30 mouse cellular contexts compared by ENCODE assay signal in genomic region chr2:3435369-3436061, GRCm38 (mm10). TPM values are rescaled to one million over a fixed set of nuclear protein-coding genes. Genes with fewer than 3 reads are reported as not detected.
DNase-seq lines count a peak whose midpoint lies in the region; ATAC-seq lines count a peak whose summit lies in the region.
"Had no signal": no experiment of that assay in that cellular context is flagged by ENCODE, and none has a peak within 500 bp of the region (broad histone marks: within the 10 kb centered on the region; RNA-seq: fewer than 3 reads in every experiment).

No protein-coding gene starts in this region.

- ATAC-seq in kidney, embryonic 16.5 days (ENCODE audit: low FRiP score, low TSS enrichment), result peak; percentile 61; the same call in 1 of the 2 replicates
- ATAC-seq in megakaryocyte progenitor cell, adult 5-6 weeks (replicated peaks; ENCODE audit: poor library complexity), result peak; percentile 76
- ATAC-seq: forebrain, embryonic 14.5 days; forebrain, postnatal 0 days; Patski had no signal

- H3K36me3 ChIP-seq in kidney, embryonic 16.5 days (ENCODE audit: insufficient read depth, low read length), result 0 out of 2 replicates have a peak, but pooled peaks cover 3% of the 10 kb centered on the region

- no peaks in the 10 kb centered on the region for H3K27me3 ChIP-seq in kidney, embryonic 16.5 days (ENCODE audit: insufficient read depth, low read length)
- H3K27me3 ChIP-seq: hindbrain, embryonic 12.5 days; hindbrain, embryonic 15.5 days; Patski had no signal

- no peak overlapping the region for H3K4me2 ChIP-seq in kidney, embryonic 16.5 days (replicated peaks; ENCODE audit: low read depth, low read length)
- H3K4me2 ChIP-seq: heart, embryonic 11.5 days; hindbrain, embryonic 12.5 days; hindbrain, embryonic 15.5 days had no signal

- peak; percentile 68 for DNase-seq in heart, adult 11 months
- no peak for DNase-seq in heart, adult 8-10 months (ENCODE audit: low spot score)
- DNase-seq in kidney, adult 9 months, result no peak
- DNase-seq in spleen, adult 18-20 months, result no peak
- DNase-seq: adrenal gland, postnatal 10 days; cerebellum, adult 18-20 months; cerebellum, adult 9-10 months; cerebellum, postnatal 14 days; forebrain, postnatal 0 days; gastrocnemius, postnatal 25 days; heart, adult 2 months had no signal

- H3K4me3 ChIP-seq in kidney, embryonic 16.5 days (ENCODE audit: low read length), result no peak overlapping the region
- H3K4me3 ChIP-seq: heart, adult 2 months; hindbrain, embryonic 12.5 days; hindbrain, embryonic 15.5 days had no signal

- no peak overlapping the region for H3K27ac ChIP-seq in kidney, embryonic 16.5 days (ENCODE audit: low read length)
- H3K27ac ChIP-seq: heart, adult 2 months; hindbrain, embryonic 12.5 days; hindbrain, embryonic 15.5 days had no signal

- H3K9ac ChIP-seq in kidney, embryonic 16.5 days (replicated peaks; ENCODE audit: low read length), result no peak overlapping the region
- H3K9ac ChIP-seq: forebrain, postnatal 0 days; hindbrain, embryonic 12.5 days; hindbrain, embryonic 15.5 days had no signal

- H3K4me1 ChIP-seq in kidney, embryonic 16.5 days (ENCODE audit: insufficient read depth, low read length), result no peaks in the 10 kb centered on the region
- H3K4me1 ChIP-seq: hindbrain, embryonic 12.5 days; hindbrain, embryonic 15.5 days had no signal

- H3K9me3 ChIP-seq in kidney, embryonic 16.5 days (ENCODE audit: low read length), result no peaks in the 10 kb centered on the region
- H3K9me3 ChIP-seq: hindbrain, embryonic 12.5 days; hindbrain, embryonic 15.5 days had no signal

- WGBS in kidney, embryonic 16.5 days, result 60% methylated on average over 6 of the region's 6 CpGs

RNA-seq across cellular contexts. Expression of gene Dclre1c, which starts 11.6 kb away (rescaled TPM):
- total RNA-seq in heart, adult 8-10 months (2022), result 1 to 10 TPM; 2.4 to 3.8 (median 3.3) TPM
- polyA plus RNA-seq in kidney, embryonic 16.5 days (2015; fragmentation: Nextera tagmentation; extraction: Ambion mirVana), result 6.6 and 7.5 TPM in 2 replicates
- total RNA-seq in megakaryocyte progenitor cell, adult 5-6 weeks (2015), result 10.2 and 17.1 TPM in 2 replicates
- total RNA-seq in megakaryocyte progenitor cell, adult 5-6 weeks (2017), result 9.6 and 15.3 TPM in 2 replicates

RNA-seq across cellular contexts. Expression of gene Meig1, which starts 13.1 kb away (rescaled TPM):
- 1 to 10 TPM; 1.0 to 5.4 (median 2.0) TPM for total RNA-seq in heart, adult 8-10 months (2022)
- polyA plus RNA-seq in kidney, embryonic 16.5 days (2015; fragmentation: Nextera tagmentation; extraction: Ambion mirVana), result 0.29 TPM in 1 of 2 replicates, not detected in the other
- total RNA-seq in megakaryocyte progenitor cell, adult 5-6 weeks (2015), result not detected in 2 replicates
- not detected in 2 replicates for total RNA-seq in megakaryocyte progenitor cell, adult 5-6 weeks (2017)
- total RNA-seq: adrenal gland, adult 18-20 months; ES-E14; gastrocnemius, adult 8-10 months; gastrocnemius, postnatal 25 days; hematopoietic stem cell, adult 5-6 weeks had no signal
- polyA plus RNA-seq: embryonic facial prominence, embryonic 11.5 days; heart, embryonic 11.5 days; heart, embryonic 14.5 days had no signal

RNA-seq across cellular contexts. Expression of gene Olah, which starts 38.5 kb away (rescaled TPM):
- not detected for total RNA-seq in heart, adult 8-10 months (2022)
- polyA plus RNA-seq in kidney, embryonic 16.5 days (2015; fragmentation: Nextera tagmentation; extraction: Ambion mirVana), result not detected in 2 replicates
- not detected in 2 replicates for total RNA-seq in megakaryocyte progenitor cell, adult 5-6 weeks (2015)
- total RNA-seq in megakaryocyte progenitor cell, adult 5-6 weeks (2017), result not detected in 2 replicates
- total RNA-seq: ES-E14; forebrain, postnatal 0 days; gastrocnemius, adult 8-10 months; gastrocnemius, postnatal 25 days; heart, adult 2 months; heart, postnatal 25 days; hematopoietic stem cell, adult 5-6 weeks had no signal
- polyA plus RNA-seq: embryonic facial prominence, embryonic 11.5 days; embryonic facial prominence, embryonic 14.5 days; forebrain, embryonic 11.5 days; forebrain, embryonic 14.5 days; frontal cortex, adult 2 months; gonadal fat pad, adult 2 months; heart, adult 2 months; heart, embryonic 11.5 days; heart, embryonic 14.5 days; heart, postnatal 0 days; hindbrain, embryonic 12.5 days; hindbrain, embryonic 15.5 days had no signal

RNA-seq across cellular contexts. Expression of gene Suv39h2, which starts 39.3 kb away (rescaled TPM):
- 1 to 10 TPM in 2 of 4 experiments, under 1 TPM in 2; 0.56 to 1.5 (median 1.0) TPM for total RNA-seq in heart, adult 8-10 months (2022)
- polyA plus RNA-seq in kidney, embryonic 16.5 days (2015; fragmentation: Nextera tagmentation; extraction: Ambion mirVana), result 14.2 and 14.5 TPM in 2 replicates
- 16.9 and 20.0 TPM in 2 replicates for total RNA-seq in megakaryocyte progenitor cell, adult 5-6 weeks (2015)
- 15.6 and 17.4 TPM in 2 replicates for total RNA-seq in megakaryocyte progenitor cell, adult 5-6 weeks (2017)
